Mouse (Mus musculus): ENCODE data around the gene Fibp. TPM values are rescaled to one million over a fixed set of nuclear protein-coding genes. Genes with fewer than 3 reads are reported as not detected.

The Fibp gene
- total and polyA plus RNA-seq, 2 experiments from 2014 or later, result 125 to 175 TPM

GRCm38 (mm10) chr19:5473720-5474119 lies 13.3 kb downstream of the Fibp start, which contains the start of gene Efemp2:
Gene Efemp2 (plus strand): TSS chr19:5473954.
- H3K36me3 ChIP-seq (ENCODE audit: insufficient read depth), result 0 out of 2 replicates have a peak, but pooled peaks cover 2% of the 10 kb centered on the region
- peak within 1 kb of the TSS; percentile 59 for H3K27ac ChIP-seq (ENCODE audit: low read depth, low read length)
- peak within 1 kb of the TSS; percentile 97 for H3K4me2 ChIP-seq (ENCODE audit: low read depth)
- no peaks in the 10 kb centered on the region for H3K9me3 ChIP-seq (ENCODE audit: low read length)
- TF ChIP-seq CTCF (IDR thresholded peaks at IDR 0.05; ENCODE audit: low read depth), result peak; percentile 5; the same call in 1 of the 2 replicates
- DNase-seq (peak; percentile 75), ATAC-seq (peak; percentile 64)
- H3K4me3 ChIP-seq (ENCODE audit: low read depth, low read length), result peak within 1 kb of the TSS; percentile 56
- H3K9ac ChIP-seq, result peak within 1 kb of the TSS; percentile 76
- H3K27me3 ChIP-seq (ENCODE audit: insufficient read depth, low read length), result no peaks in the 10 kb centered on the region
- peaks cover 6% of the 10 kb centered on the region; the same call in 1 of the 2 replicates for H3K4me1 ChIP-seq (ENCODE audit: insufficient read depth)
- 1% methylated on average over 22 of the region's 22 CpGs for WGBS

- TF ChIP-seq CTCF (IDR thresholded peaks at IDR 0.05; ENCODE audit: low read depth), result no peak
- Histone ChIP-seq H3K36me3 (ENCODE audit: insufficient read depth) (peaks cover 8% of the 10 kb centered on the region; the same call in 1 of the 2 replicates), H3K9me3 (ENCODE audit: low read length) (no peaks in the 10 kb centered on the region), H3K4me1 (ENCODE audit: insufficient read depth) (peaks cover 6% of the 10 kb centered on the region; the same call in 1 of the 2 replicates), H3K9ac (peak overlapping the region; percentile 76), H3K27ac (ENCODE audit: low read depth, low read length) (peak overlapping the region; percentile 59), H3K27me3 (ENCODE audit: insufficient read depth, low read length) (no peaks in the 10 kb centered on the region), H3K4me2 (ENCODE audit: low read depth) (peak overlapping the region; percentile 97), H3K4me3 (ENCODE audit: low read depth, low read length) (peak overlapping the region; percentile 56)
- DNase-seq (peak; percentile 54), ATAC-seq (peak; percentile 75)
- 4% methylated on average over 56 of the region's 68 CpGs for WGBS
Measured at GRCm38 (mm10) chr19:5474281-5475068, 14.1 kb downstream of the Fibp start.

- no peak for DNase-seq
- no peaks in the 10 kb centered on the region for H3K9me3 ChIP-seq (ENCODE audit: low read length)
- peak; percentile 21 for ATAC-seq
- peaks cover 14% of the 10 kb centered on the region; the same call in 1 of the 2 replicates for H3K36me3 ChIP-seq (ENCODE audit: insufficient read depth)
- WGBS, result 19% methylated on average over 13 of the region's 13 CpGs
- no peak for TF ChIP-seq CTCF (IDR thresholded peaks at IDR 0.05; ENCODE audit: low read depth)
- no peaks in the 10 kb centered on the region for H3K27me3 ChIP-seq (ENCODE audit: insufficient read depth, low read length)
- H3K27ac ChIP-seq (ENCODE audit: low read depth, low read length), result peak overlapping the region; percentile 59
- H3K4me3 ChIP-seq (ENCODE audit: low read depth, low read length), result peak overlapping the region; percentile 56
- peak overlapping the region; percentile 97 for H3K4me2 ChIP-seq (ENCODE audit: low read depth)
- peak overlapping the region; percentile 76 for H3K9ac ChIP-seq
- peaks cover 6% of the 10 kb centered on the region; the same call in 1 of the 2 replicates for H3K4me1 ChIP-seq (ENCODE audit: insufficient read depth)
Measured at GRCm38 (mm10) chr19:5475069-5475714, 14.8 kb downstream of the Fibp start.

GRCm38 (mm10) chr19:5477004-5477667 lies 16.7 kb downstream of the Fibp start:
- ATAC-seq, result no peak
- 84% methylated on average over 10 of the region's 10 CpGs for WGBS
- Histone ChIP-seq H3K27ac (ENCODE audit: low read depth, low read length) (no peak overlapping the region), H3K9me3 (ENCODE audit: low read length) (no peaks in the 10 kb centered on the region), H3K9ac (no peak overlapping the region), H3K27me3 (ENCODE audit: insufficient read depth, low read length) (no peaks in the 10 kb centered on the region), H3K36me3 (ENCODE audit: insufficient read depth) (peaks cover 29% of the 10 kb centered on the region), H3K4me1 (ENCODE audit: insufficient read depth) (peaks cover 6% of the 10 kb centered on the region; the same call in 1 of the 2 replicates), H3K4me3 (ENCODE audit: low read depth, low read length) (no peak overlapping the region), H3K4me2 (ENCODE audit: low read depth) (no peak overlapping the region)
- no peak for DNase-seq
- no peak for TF ChIP-seq CTCF (IDR thresholded peaks at IDR 0.05; ENCODE audit: low read depth)

GRCm38 (mm10) chr19:5477668-5478300 lies 17.4 kb downstream of the Fibp start:
- DNase-seq, result no peak
- no peaks in the 10 kb centered on the region for H3K27me3 ChIP-seq (ENCODE audit: insufficient read depth, low read length)
- no peak for ATAC-seq
- peaks cover 6% of the 10 kb centered on the region; the same call in 1 of the 2 replicates for H3K4me1 ChIP-seq (ENCODE audit: insufficient read depth)
- H3K9me3 ChIP-seq (ENCODE audit: low read length), result no peaks in the 10 kb centered on the region
- no peak overlapping the region for H3K4me2 ChIP-seq (ENCODE audit: low read depth)
- no peak for TF ChIP-seq CTCF (IDR thresholded peaks at IDR 0.05; ENCODE audit: low read depth)
- no peak overlapping the region for H3K9ac ChIP-seq
- peaks cover 36% of the 10 kb centered on the region for H3K36me3 ChIP-seq (ENCODE audit: insufficient read depth)
- 86% methylated on average over 18 of the region's 18 CpGs for WGBS
- H3K27ac ChIP-seq (ENCODE audit: low read depth, low read length), result no peak overlapping the region
- H3K4me3 ChIP-seq (ENCODE audit: low read depth, low read length), result no peak overlapping the region

GRCm38 (mm10) chr19:5480016-5480415 lies 19.6 kb downstream of the Fibp start:
- no peaks in the 10 kb centered on the region for H3K9me3 ChIP-seq (ENCODE audit: low read length)
- 92% methylated on average over 10 of the region's 10 CpGs for WGBS
- no peak overlapping the region for H3K9ac ChIP-seq
- ATAC-seq (no peak), DNase-seq (no peak)
- H3K4me3 ChIP-seq (ENCODE audit: low read depth, low read length), result no peak overlapping the region
- peaks cover 56% of the 10 kb centered on the region for H3K36me3 ChIP-seq (ENCODE audit: insufficient read depth)
- no peaks in the 10 kb centered on the region for H3K27me3 ChIP-seq (ENCODE audit: insufficient read depth, low read length)
- H3K27ac ChIP-seq (ENCODE audit: low read depth, low read length), result no peak overlapping the region
- H3K4me2 ChIP-seq (ENCODE audit: low read depth), result no peak overlapping the region
- TF ChIP-seq CTCF (IDR thresholded peaks at IDR 0.05; ENCODE audit: low read depth), result no peak
- peaks cover 6% of the 10 kb centered on the region; the same call in 1 of the 2 replicates for H3K4me1 ChIP-seq (ENCODE audit: insufficient read depth)

Measured in forebrain, postnatal 0 days (tissue).